Mouse (Mus musculus): ENCODE data around the gene Prkca. TPM values are rescaled to one million over a fixed set of nuclear protein-coding genes. Genes with fewer than 3 reads are reported as not detected.

Prkca gene
- total RNA-seq, 1 experiment: 8.4 TPM

GRCm38 (mm10) chr11:108271305-108271704, 72.4 kb downstream of the Prkca start:
- H3K27ac ChIP-seq (ENCODE audit: insufficient read depth, low read depth, low read length, poor library complexity, severe bottlenecking): no peak overlapping the region
- H3K36me3 ChIP-seq (ENCODE audit: control insufficient read depth, insufficient read depth, low read length, poor library complexity, severe bottlenecking): no peaks in the 10 kb centered on the region
- peak; percentile 17 for DNase-seq (ENCODE audit: low read depth, low spot score)

GRCm38 (mm10) chr11:108269516-108269915, 74.2 kb downstream of the Prkca start:
- Histone ChIP-seq H3K9ac (ENCODE audit: insufficient read depth, low read depth, low read length, poor library complexity, severe bottlenecking) (no peak overlapping the region), H3K4me3 (ENCODE audit: insufficient read depth in 1 of 2, low read depth in 1 of 2, low read length in 2 of 2, poor library complexity in 1 of 2, severe bottlenecking in 1 of 2) (no peak overlapping the region), H3K27ac (ENCODE audit: insufficient read depth, low read depth, low read length, poor library complexity, severe bottlenecking) (no peak overlapping the region), H3K9me3 (ENCODE audit: control insufficient read depth, insufficient read depth, low read depth, low read length) (no peaks in the 10 kb centered on the region), H3K4me1 (ENCODE audit: control insufficient read depth in 2 of 2, insufficient read depth in 2 of 2, low read length in 2 of 2, poor library complexity in 1 of 2) (peaks cover 0 to 14% of the 10 kb centered on the region in 2 experiments; a peak in 2 of 4 replicates), H3K36me3 (ENCODE audit: control insufficient read depth, insufficient read depth, low read length, poor library complexity, severe bottlenecking) (no peaks in the 10 kb centered on the region)
- no peak for DNase-seq (ENCODE audit: low read depth, low spot score)
- in situ Hi-C loops (cut with MboI; ENCODE audit: low sequenced_read_pairs in 2 of 2, unreplicated experiment in 2 of 2): no loop called here
- TF ChIP-seq ZC3H11A (IDR thresholded peaks at IDR 0.05; ENCODE audit: borderline replicate concordance, low read depth, low read length) (no peak), ZNF384 (IDR thresholded peaks at IDR 0.05; ENCODE audit: low read depth, low read length) (no peak), HCFC1 (IDR thresholded peaks at IDR 0.05; ENCODE audit: borderline replicate concordance, insufficient read depth, low read length) (no peak), MAFK (IDR thresholded peaks at IDR 0.05; ENCODE audit: insufficient read depth, low read depth, low read length) (no peak), CHD2 (IDR thresholded peaks at IDR 0.05; ENCODE audit: low read depth, low read length) (no peak)

More at GRCm38 (mm10) chr11:108271305-108271704, 72.4 kb downstream of the Prkca start:
- in situ Hi-C loops (cut with MboI; ENCODE audit: low sequenced_read_pairs in 2 of 2, unreplicated experiment in 2 of 2): no loop called here
- Histone ChIP-seq H3K4me3 (ENCODE audit: insufficient read depth in 1 of 2, low read depth in 1 of 2, low read length in 2 of 2, poor library complexity in 1 of 2, severe bottlenecking in 1 of 2) (no peak overlapping the region), H3K9me3 (ENCODE audit: control insufficient read depth, insufficient read depth, low read depth, low read length) (no peaks in the 10 kb centered on the region), H3K4me1 (ENCODE audit: control insufficient read depth in 2 of 2, insufficient read depth in 2 of 2, low read length in 2 of 2, poor library complexity in 1 of 2) (peaks cover 0 to 14% of the 10 kb centered on the region in 2 experiments; a peak in 2 of 4 replicates), H3K9ac (ENCODE audit: insufficient read depth, low read depth, low read length, poor library complexity, severe bottlenecking) (no peak overlapping the region)
- TF ChIP-seq MAFK (IDR thresholded peaks at IDR 0.05; ENCODE audit: insufficient read depth, low read depth, low read length): no peak
- TF ChIP-seq HCFC1 (IDR thresholded peaks at IDR 0.05; ENCODE audit: borderline replicate concordance, insufficient read depth, low read length): no peak
- TF ChIP-seq ZNF384 (IDR thresholded peaks at IDR 0.05; ENCODE audit: low read depth, low read length): no peak
- no peak for TF ChIP-seq ZC3H11A (IDR thresholded peaks at IDR 0.05; ENCODE audit: borderline replicate concordance, low read depth, low read length)
- no peak for TF ChIP-seq CHD2 (IDR thresholded peaks at IDR 0.05; ENCODE audit: low read depth, low read length)

GRCm38 (mm10) chr11:108268421-108269322, 75.1 kb downstream of the Prkca start:
- no peak overlapping the region for H3K27ac ChIP-seq (ENCODE audit: insufficient read depth, low read depth, low read length, poor library complexity, severe bottlenecking)

GRCm38 (mm10) chr11:108267825-108268224, 75.9 kb downstream of the Prkca start:
- H3K9me3 ChIP-seq (ENCODE audit: control insufficient read depth, insufficient read depth, low read depth, low read length): no peaks in the 10 kb centered on the region
- no peak for DNase-seq (ENCODE audit: low read depth, low spot score)
- no peaks in the 10 kb centered on the region for H3K36me3 ChIP-seq (ENCODE audit: control insufficient read depth, insufficient read depth, low read length, poor library complexity, severe bottlenecking)
- H3K27ac ChIP-seq (ENCODE audit: insufficient read depth, low read depth, low read length, poor library complexity, severe bottlenecking): no peak overlapping the region
- no peak overlapping the region for H3K9ac ChIP-seq (ENCODE audit: insufficient read depth, low read depth, low read length, poor library complexity, severe bottlenecking)
- in situ Hi-C loops (cut with MboI; ENCODE audit: low sequenced_read_pairs in 2 of 2, unreplicated experiment in 2 of 2): no loop called here
- TF ChIP-seq MAFK (IDR thresholded peaks at IDR 0.05; ENCODE audit: insufficient read depth, low read depth, low read length) (no peak), CHD2 (IDR thresholded peaks at IDR 0.05; ENCODE audit: low read depth, low read length) (no peak), HCFC1 (IDR thresholded peaks at IDR 0.05; ENCODE audit: borderline replicate concordance, insufficient read depth, low read length) (no peak), ZNF384 (IDR thresholded peaks at IDR 0.05; ENCODE audit: low read depth, low read length) (no peak), ZC3H11A (IDR thresholded peaks at IDR 0.05; ENCODE audit: borderline replicate concordance, low read depth, low read length) (no peak)
- H3K4me3 ChIP-seq (ENCODE audit: insufficient read depth in 1 of 2, low read depth in 1 of 2, low read length in 2 of 2, poor library complexity in 1 of 2, severe bottlenecking in 1 of 2): no peak overlapping the region
- peaks cover 0 to 19% of the 10 kb centered on the region in 2 experiments; a peak in 2 of 4 replicates for H3K4me1 ChIP-seq (ENCODE audit: control insufficient read depth in 2 of 2, insufficient read depth in 2 of 2, low read length in 2 of 2, poor library complexity in 1 of 2)

More at GRCm38 (mm10) chr11:108268421-108269322, 75.1 kb downstream of the Prkca start:
- Histone ChIP-seq H3K9ac (ENCODE audit: insufficient read depth, low read depth, low read length, poor library complexity, severe bottlenecking) (no peak overlapping the region), H3K4me1 (ENCODE audit: control insufficient read depth in 2 of 2, insufficient read depth in 2 of 2, low read length in 2 of 2, poor library complexity in 1 of 2) (peaks cover 0 to 17% of the 10 kb centered on the region in 2 experiments; a peak in 2 of 4 replicates), H3K36me3 (ENCODE audit: control insufficient read depth, insufficient read depth, low read length, poor library complexity, severe bottlenecking) (no peaks in the 10 kb centered on the region), H3K4me3 (ENCODE audit: insufficient read depth in 1 of 2, low read depth in 1 of 2, low read length in 2 of 2, poor library complexity in 1 of 2, severe bottlenecking in 1 of 2) (no peak overlapping the region), H3K9me3 (ENCODE audit: control insufficient read depth, insufficient read depth, low read depth, low read length) (no peaks in the 10 kb centered on the region)
- peak; percentile 28 for DNase-seq (ENCODE audit: low read depth, low spot score)
- TF ChIP-seq MAFK (IDR thresholded peaks at IDR 0.05; ENCODE audit: insufficient read depth, low read depth, low read length): no peak
- no peak for TF ChIP-seq CHD2 (IDR thresholded peaks at IDR 0.05; ENCODE audit: low read depth, low read length)
- no peak for TF ChIP-seq ZNF384 (IDR thresholded peaks at IDR 0.05; ENCODE audit: low read depth, low read length)
- no peak for TF ChIP-seq ZC3H11A (IDR thresholded peaks at IDR 0.05; ENCODE audit: borderline replicate concordance, low read depth, low read length)
- in situ Hi-C loops (cut with MboI; ENCODE audit: low sequenced_read_pairs in 2 of 2, unreplicated experiment in 2 of 2): no loop called here
